Mouse (Mus musculus) midbrain, embryonic 11.5 days (tissue): ENCODE results near the gene Cd55. TPM values are rescaled to one million over a fixed set of nuclear protein-coding genes. Genes with fewer than 3 reads are reported as not detected.
A peak's percentile ranks its signal among the peaks of the same experiment; 100 is the strongest.

Source experiments
- ATAC-seq: fragments of 200-750 bp; cut with Nextera tagmentation; 2 replicates; pipeline ENCODE4 v1.8.0; 2017; ENCODE audit warnings: moderate TSS enrichment, moderate library complexity; ENCODE audit not compliant: low FRiP score
- DNase-seq: peaks from one replicate; pipeline ENCODE4 v3.0.0; 2015; ENCODE audit warnings: low spot score; ENCODE audit errors: missing footprints
- H3K27ac ChIP-seq: fragments of 300-500 bp; sonication (generic); 2 replicates; pipeline ENCODE4 v1.5.1; 2014; ENCODE audit warnings: low read depth, low read length
- H3K27me3 ChIP-seq: fragments of 300-500 bp; sonication (generic); 2 replicates; pipeline ENCODE4 v1.6.1; 2014; ENCODE audit warnings: mild to moderate bottlenecking, low read length, moderate library complexity, mixed read lengths; ENCODE audit not compliant: control insufficient read depth, insufficient read depth
- H3K36me3 ChIP-seq: fragments of 300-500 bp; sonication (generic); 2 replicates; pipeline ENCODE4 v1.6.1; 2014; ENCODE audit warnings: mild to moderate bottlenecking, low read length, moderate library complexity, mixed read lengths; ENCODE audit not compliant: control insufficient read depth, insufficient read depth
- H3K4me1 ChIP-seq: fragments of 300-500 bp; sonication (generic); 2 replicates; pipeline ENCODE4 v1.6.1; 2014; ENCODE audit warnings: low read length; ENCODE audit not compliant: control insufficient read depth, insufficient read depth
- H3K4me2 ChIP-seq: fragments of 300-500 bp; sonication (generic); 2 replicates; pipeline ENCODE4 v1.6.1; 2014; ENCODE audit warnings: mild to moderate bottlenecking, moderate library complexity
- H3K4me3 ChIP-seq: fragments of 300-500 bp; sonication (generic); 2 replicates; pipeline ENCODE4 v1.5.1; 2014; ENCODE audit warnings: low read depth, low read length
- H3K9ac ChIP-seq: fragments of 300-500 bp; sonication (generic); 2 replicates; pipeline ENCODE4 v1.6.1; 2014; ENCODE audit warnings: low read length
- H3K9me3 ChIP-seq: fragments of 300-500 bp; sonication (generic); 2 replicates; pipeline ENCODE4 v1.6.1; 2016; ENCODE audit warnings: low read length; ENCODE audit not compliant: control insufficient read depth
- WGBS: fragments of 180-500 bp; shearing (Covaris S2); extraction: QIAGEN DNeasy Blood & Tissue Kit; methylation state at CpG from one replicate; pipeline ENCODE4 v1.1.7; 2014; 5-methylcytosine and 5-hydroxymethylcytosine counted together
- polyA plus RNA-seq: library from polyadenylated mRNA; unstranded; fragments of >200 nt; fragmentation: Nextera tagmentation; extraction: Ambion mirVana; gene quantifications from 2 replicates; pipeline ENCODE4 v1.2.1, GENCODE M21; 2014

Gene Cd55
- polyA plus RNA-seq, 1 experiment from 2014 or later = 2.8 TPM

DNA sequence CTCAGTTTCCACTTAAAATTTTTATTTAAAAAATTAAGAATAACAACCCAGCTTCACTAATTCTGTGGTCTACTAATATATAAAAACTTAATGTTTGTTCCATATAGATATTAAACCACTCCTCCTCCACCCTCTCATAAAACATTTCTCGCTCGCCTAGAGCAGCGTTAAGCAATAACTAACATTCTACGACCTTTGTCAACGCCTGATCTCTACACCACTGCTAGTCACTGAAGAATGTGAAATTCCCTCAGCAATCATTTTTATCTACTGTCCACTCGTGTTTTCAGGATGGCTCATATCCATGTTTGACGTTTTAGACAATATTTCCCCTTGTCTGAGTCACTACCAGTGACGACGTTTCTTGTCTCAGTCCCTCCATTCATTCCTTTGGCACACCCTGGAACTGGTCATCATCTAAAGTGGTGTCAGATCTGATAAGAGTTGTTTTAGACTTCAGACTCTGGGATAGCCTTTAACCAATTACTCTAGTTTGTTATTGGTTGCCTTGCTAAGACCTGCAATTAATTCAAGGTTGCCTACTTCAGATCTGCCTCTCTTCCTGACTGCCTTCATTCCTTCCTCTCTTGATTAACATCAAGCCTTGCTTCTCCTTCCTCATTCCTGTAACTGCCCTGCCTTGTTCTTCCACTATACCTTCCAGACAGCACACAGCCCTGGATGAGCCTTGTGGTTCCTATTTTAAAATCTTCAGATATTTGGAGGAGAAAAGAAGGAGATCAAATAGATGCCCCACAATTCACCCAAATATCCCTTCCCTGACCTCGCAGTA lies 23.5 kb upstream of the Cd55 start:
- Histone ChIP-seq H3K36me3 (no peaks in the 10 kb centered on the region), H3K27me3 (no peaks in the 10 kb centered on the region), H3K4me1 (no peaks in the 10 kb centered on the region), H3K27ac (no peak overlapping the region), H3K9ac (no peak overlapping the region), H3K4me2 (no peak overlapping the region), H3K4me3 (no peak overlapping the region), H3K9me3 (no peaks in the 10 kb centered on the region)
- no peak for ATAC-seq
- DNase-seq = no peak
- 87% methylated on average over 10 of the region's 10 CpGs for WGBS

DNA sequence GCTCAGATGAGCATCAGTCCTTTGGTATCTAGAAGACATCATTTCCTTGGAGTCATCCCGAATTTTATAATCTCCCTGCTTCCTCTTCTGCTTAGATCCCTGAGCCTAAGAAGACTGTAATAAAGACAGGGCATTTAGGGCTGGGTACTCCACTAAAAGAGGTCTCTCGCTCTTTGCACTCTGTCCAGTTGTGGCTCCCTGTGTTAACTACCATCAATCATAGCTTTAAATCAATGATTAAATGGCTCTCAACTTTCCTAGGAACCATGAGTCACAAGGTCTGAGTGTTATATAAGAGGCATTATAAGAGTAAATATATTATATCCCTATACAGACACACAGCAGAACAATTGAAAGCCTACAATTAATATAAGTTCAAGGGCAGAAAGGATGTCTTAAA lies 22.8 kb upstream of the Cd55 start:
- no peak overlapping the region for H3K27ac ChIP-seq

DNA sequence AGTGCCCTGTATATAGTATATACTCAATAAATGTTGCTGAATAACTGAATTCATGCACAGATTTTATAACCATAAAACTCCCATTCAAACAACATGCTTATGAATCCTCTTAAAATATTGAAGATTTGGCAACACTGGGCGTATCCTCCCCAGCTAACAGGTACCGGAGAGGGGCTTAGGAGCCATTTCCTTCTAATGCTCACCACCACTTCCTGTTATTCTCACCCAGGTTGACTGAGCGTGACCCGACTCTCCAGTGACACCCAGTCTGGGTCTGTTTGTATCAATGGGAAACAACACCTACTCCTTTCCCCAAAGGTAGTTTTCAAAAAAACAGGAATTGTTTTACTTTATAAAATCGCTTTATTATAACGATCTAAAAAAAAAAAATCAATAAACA lies 12.4 kb upstream of the Cd55 start:
- ATAC-seq (no peak), DNase-seq (no peak)
- Histone ChIP-seq H3K36me3 (no peaks in the 10 kb centered on the region), H3K9me3 (no peaks in the 10 kb centered on the region), H3K4me1 (no peaks in the 10 kb centered on the region), H3K27ac (no peak overlapping the region), H3K9ac (no peak overlapping the region), H3K4me2 (no peak overlapping the region), H3K4me3 (no peak overlapping the region), H3K27me3 (no peaks in the 10 kb centered on the region)
- WGBS = 87% methylated on average over 6 of the region's 6 CpGs

More for the DNA sequence above, 22.8 kb upstream of the Cd55 start:
- no peak overlapping the region for H3K4me2 ChIP-seq
- 79% methylated on average over 2 of the region's 2 CpGs for WGBS
- no peaks in the 10 kb centered on the region for H3K9me3 ChIP-seq
- no peak for DNase-seq
- ATAC-seq = no peak
- no peaks in the 10 kb centered on the region for H3K36me3 ChIP-seq
- H3K27me3 ChIP-seq = no peaks in the 10 kb centered on the region
- H3K4me3 ChIP-seq = no peak overlapping the region
- no peak overlapping the region for H3K9ac ChIP-seq
- H3K4me1 ChIP-seq = no peaks in the 10 kb centered on the region

DNA sequence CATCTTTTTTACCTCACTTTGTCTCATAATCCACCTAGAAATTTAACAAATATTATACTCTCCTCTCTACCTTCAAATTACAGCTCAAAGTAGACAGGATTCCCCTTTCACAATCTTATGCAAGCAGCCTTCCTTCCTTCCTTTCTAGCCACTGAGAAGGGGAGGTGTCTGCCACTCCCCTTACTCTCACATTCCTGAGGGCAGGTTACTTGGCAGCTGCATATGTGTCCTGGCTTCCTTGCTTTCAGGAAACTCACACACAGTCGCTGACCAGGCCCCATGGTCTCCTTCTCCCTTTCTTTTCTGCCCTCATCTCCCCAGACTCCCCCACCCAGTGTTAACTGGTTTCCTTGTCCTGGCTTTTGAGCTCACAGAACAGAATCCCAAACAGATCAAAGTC lies 11.7 kb upstream of the Cd55 start:
- Histone ChIP-seq H3K9me3 (no peaks in the 10 kb centered on the region), H3K27me3 (no peaks in the 10 kb centered on the region), H3K4me2 (no peak overlapping the region), H3K36me3 (no peaks in the 10 kb centered on the region), H3K9ac (no peak overlapping the region), H3K4me3 (no peak overlapping the region), H3K4me1 (no peaks in the 10 kb centered on the region), H3K27ac (no peak overlapping the region)
- DNase-seq = no peak
- ATAC-seq = no peak
- WGBS = 25% methylated on average over 1 of the region's 1 CpGs

DNA sequence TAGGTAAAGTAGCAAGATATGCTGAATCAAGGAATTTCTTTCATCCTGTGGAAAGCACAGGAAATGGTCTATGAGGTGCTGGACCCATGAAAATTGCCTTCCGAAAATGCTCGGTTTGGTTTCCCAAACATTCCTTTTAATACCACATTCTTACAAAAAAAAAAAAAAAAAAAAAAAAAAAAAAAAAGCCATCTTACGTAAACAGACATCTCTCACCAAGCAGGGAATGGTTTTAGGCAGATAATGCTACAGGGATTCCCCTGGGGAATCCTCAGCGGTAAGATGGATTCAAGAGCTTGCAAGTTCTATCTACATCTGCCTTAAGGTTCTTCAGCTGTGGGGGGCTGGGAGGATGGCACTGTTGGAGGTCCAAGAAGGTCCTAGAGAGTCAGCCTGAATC lies 7.5 kb upstream of the Cd55 start:
- H3K27ac ChIP-seq = no peak overlapping the region
- no peaks in the 10 kb centered on the region for H3K9me3 ChIP-seq
- ATAC-seq = no peak
- H3K4me2 ChIP-seq = no peak overlapping the region
- H3K4me1 ChIP-seq = no peaks in the 10 kb centered on the region
- no peaks in the 10 kb centered on the region for H3K36me3 ChIP-seq
- no peak overlapping the region for H3K4me3 ChIP-seq
- 91% methylated on average over 4 of the region's 4 CpGs for WGBS
- H3K27me3 ChIP-seq = no peaks in the 10 kb centered on the region
- H3K9ac ChIP-seq = no peak overlapping the region
- DNase-seq = no peak

DNA sequence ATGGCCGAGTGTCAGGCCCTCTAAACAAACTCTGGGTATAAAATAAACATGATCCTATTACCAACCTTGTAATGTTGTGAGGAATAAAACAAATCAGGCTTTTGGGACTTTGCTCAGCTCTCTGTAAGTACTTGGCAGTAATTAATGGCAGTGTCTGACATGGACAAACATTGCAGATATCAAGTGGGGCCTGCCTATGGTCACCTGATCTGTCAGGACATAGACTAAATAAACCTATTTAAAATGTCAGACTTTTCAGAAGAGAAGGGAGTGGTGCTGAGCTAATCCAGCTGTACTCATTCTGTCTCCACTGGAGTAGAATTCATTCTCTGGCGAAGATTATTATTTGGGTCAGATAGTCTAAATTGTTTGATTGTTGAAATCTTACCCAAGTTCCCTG lies 4.9 kb upstream of the Cd55 start:
- WGBS = 71% methylated on average over 2 of the region's 2 CpGs
- DNase-seq (no peak), ATAC-seq (no peak)
- Histone ChIP-seq H3K4me3 (no peak overlapping the region), H3K36me3 (no peaks in the 10 kb centered on the region), H3K4me2 (no peak overlapping the region), H3K4me1 (no peaks in the 10 kb centered on the region), H3K27me3 (no peaks in the 10 kb centered on the region), H3K9me3 (no peaks in the 10 kb centered on the region), H3K9ac (no peak overlapping the region), H3K27ac (no peak overlapping the region)

DNA sequence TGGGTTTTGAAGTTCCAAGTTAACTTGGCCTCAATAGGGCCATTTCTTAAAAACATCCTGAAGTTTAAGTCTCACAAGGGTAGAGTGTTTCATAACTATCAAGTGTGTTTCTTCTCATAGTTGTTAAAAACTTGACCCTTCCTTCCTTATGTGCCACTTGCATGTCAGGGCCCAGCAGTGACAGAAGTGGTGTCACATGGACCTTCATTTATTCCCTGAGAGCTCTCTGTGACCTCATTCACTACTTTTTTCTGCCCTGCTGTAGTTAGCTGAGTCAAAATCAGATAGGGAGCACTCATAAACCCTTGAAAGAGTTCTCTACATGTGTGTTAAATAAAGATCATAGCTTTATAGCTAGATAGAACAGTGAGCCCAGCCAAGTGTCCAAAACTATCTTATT lies 1.6 kb upstream of the Cd55 start:
- Histone ChIP-seq H3K4me3 (no peak overlapping the region), H3K9me3 (no peaks in the 10 kb centered on the region), H3K27me3 (no peaks in the 10 kb centered on the region), H3K36me3 (no peaks in the 10 kb centered on the region), H3K4me2 (no peak overlapping the region), H3K27ac (no peak overlapping the region), H3K9ac (no peak overlapping the region), H3K4me1 (no peaks in the 10 kb centered on the region)
- DNase-seq (no peak), ATAC-seq (no peak)

DNA sequence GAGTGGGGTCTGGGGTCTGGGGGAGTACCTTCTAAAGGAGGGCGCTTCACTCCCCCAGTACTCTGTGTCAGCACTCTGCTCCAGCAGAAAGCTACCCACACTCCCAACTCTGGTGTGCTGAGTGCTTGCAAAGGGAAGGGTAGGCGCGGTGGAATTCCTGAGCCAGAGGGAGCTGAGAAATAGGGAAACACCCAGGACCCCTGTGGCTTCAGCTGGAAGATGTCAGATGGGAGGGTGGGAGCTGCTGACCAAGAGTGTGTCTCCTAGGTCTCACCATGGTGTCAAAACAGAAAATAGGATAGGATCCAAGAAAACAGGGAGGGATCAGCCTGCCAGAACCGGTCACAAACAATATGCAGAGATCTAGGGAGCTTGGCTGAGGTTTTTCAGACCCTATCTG lies 323 bp upstream of the Cd55 start:
- DNase-seq (no peak), ATAC-seq (peak; percentile 80)
- Histone ChIP-seq H3K4me2 (peak overlapping the region; percentile 81), H3K36me3 (no peaks in the 10 kb centered on the region), H3K9ac (peak overlapping the region; percentile 71), H3K27ac (no peak overlapping the region), H3K9me3 (no peaks in the 10 kb centered on the region), H3K4me3 (peak overlapping the region; percentile 62), H3K27me3 (no peaks in the 10 kb centered on the region), H3K4me1 (no peaks in the 10 kb centered on the region)
- WGBS = 5% methylated on average over 4 of the region's 4 CpGs

DNA sequence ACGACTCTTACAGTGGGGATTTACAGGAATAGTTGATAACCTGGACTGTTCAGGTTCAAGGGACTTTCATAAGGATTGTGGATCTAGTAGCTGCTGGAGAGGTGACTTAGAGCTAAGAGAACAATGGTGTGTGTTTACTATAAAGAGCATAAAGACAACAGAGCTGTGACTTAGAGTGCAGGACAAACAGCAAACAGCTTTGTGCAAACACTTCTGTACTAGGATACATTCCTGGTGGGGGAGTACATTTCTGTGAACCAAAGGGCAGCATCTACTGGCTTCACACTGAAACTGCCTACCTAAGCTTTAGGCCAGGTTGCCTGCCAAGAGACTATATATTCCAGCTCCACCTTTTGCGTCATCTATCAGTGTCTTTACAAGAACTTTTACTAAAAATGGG lies 7.4 kb downstream of the Cd55 start:
- Histone ChIP-seq H3K4me3 (no peak overlapping the region), H3K9me3 (no peaks in the 10 kb centered on the region), H3K27ac (no peak overlapping the region), H3K9ac (no peak overlapping the region), H3K4me2 (no peak overlapping the region), H3K4me1 (no peaks in the 10 kb centered on the region), H3K36me3 (no peaks in the 10 kb centered on the region), H3K27me3 (no peaks in the 10 kb centered on the region)
- 88% methylated on average over 2 of the region's 2 CpGs for WGBS
- DNase-seq = no peak
- ATAC-seq = no peak
